Mouse (Mus musculus) bone marrow, adult 2 months (tissue): ENCODE measurements at regions not wholly inside any gene's neighbourhood (a gene's known extent, or its start where the extent isn't known, plus 50 kb on each side); places are given as distances from the start of the nearest gene placed in this dataset.

Experiments used
- CTCF ChIP-seq: fragments of 200-500 bp; IDR thresholded peaks from 2 replicates; pipeline ENCODE4 v1.5.1; 2011; ENCODE audit warnings: low read length, control low read depth; ENCODE audit not compliant: control insufficient read depth, insufficient read depth
- POLR2A ChIP-seq: fragments of 200-500 bp; IDR thresholded peaks from 2 replicates; pipeline ENCODE4 v1.6.1; 2011; ENCODE audit warnings: low read depth, mild to moderate bottlenecking, control low read depth, low read length, borderline replicate concordance; ENCODE audit not compliant: control insufficient read depth

DNA sequence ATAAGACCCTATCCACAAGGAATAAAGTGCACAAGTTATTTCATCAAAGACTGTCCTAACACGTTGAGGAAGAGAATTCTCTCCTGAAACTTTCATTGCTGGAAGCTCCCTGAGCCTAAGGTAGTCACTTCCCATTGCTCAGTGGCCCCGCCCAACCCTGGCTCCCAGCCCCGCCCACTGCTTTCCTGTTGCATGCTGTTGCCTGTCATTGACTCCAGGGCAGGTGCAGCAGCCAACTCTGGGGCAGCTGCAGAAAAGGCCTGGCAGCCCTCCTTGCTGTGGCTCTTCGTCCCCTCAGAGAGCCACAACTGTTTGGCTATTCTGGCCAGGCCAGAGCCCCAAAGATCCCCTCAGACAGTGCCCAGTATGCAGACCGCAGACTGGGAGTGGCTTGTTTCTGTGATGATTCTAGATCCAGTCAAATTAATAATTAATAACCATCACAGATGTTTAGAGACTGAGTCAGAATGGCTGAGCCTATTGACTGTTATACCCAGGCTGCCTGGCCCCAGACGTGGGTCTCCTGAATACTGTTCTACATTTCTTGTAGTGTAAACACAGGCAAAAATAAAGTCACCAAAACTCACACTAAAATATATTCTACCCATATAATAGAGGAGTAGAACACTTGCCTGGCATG lies 61.8 kb upstream of the Arl4c start:
- TF ChIP-seq POLR2A (no peak), CTCF (no peak)
